Mouse (Mus musculus): ENCODE results near the gene D11Wsu47e.

DNA sequence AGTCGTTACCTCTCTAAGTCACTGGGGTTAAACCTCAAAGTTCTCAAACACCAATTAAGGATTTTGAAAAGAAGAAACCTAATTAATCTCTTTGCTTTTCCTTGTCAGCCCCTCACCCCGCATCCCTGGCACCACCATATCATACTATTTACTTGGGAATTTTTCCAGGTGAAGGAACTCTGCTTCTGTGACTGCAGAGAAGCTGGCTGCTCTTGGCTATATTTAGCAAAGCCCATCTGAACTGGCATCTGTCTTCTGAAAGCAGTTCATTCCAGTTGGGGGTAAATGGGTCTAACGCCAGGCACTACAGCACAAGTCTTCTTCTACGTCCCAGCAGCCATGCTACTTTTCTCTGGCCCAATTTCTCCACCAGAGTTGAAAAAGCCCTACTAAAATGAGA is 10.6 kb upstream of the D11Wsu47e start:
- TF ChIP-seq ZNF384 (IDR thresholded peaks at IDR 0.05; ENCODE audit: low read depth, low read length): no peak
- TF ChIP-seq CHD2 (IDR thresholded peaks at IDR 0.05; ENCODE audit: low read depth, low read length): no peak
- no peak for TF ChIP-seq HCFC1 (IDR thresholded peaks at IDR 0.05; ENCODE audit: borderline replicate concordance, insufficient read depth, low read length)
- no peak for TF ChIP-seq MAFK (IDR thresholded peaks at IDR 0.05; ENCODE audit: insufficient read depth, low read depth, low read length)

Data from ES-E14 (cell line).